Mouse (Mus musculus): Measurements from ENCODE around the gene Acot7. TPM values are rescaled to one million over a fixed set of nuclear protein-coding genes. Genes with fewer than 3 reads are reported as not detected.

The Acot7 gene
- polyA plus RNA-seq, 1 experiment from 2014 or later: 77.0 TPM

GRCm38 (mm10) chr4:152312186-152312585 lies 134.3 kb downstream of the Acot7 start:
- Histone ChIP-seq H3K9ac (no peak overlapping the region), H3K27ac (replicated peaks) (no peak overlapping the region), H3K4me2 (replicated peaks) (peak overlapping the region; percentile 62; the same call in 1 of the 2 replicates), H3K4me1 (peaks cover 33% of the 10 kb centered on the region), H3K9me3 (replicated peaks) (no peaks in the 10 kb centered on the region), H3K27me3 (peaks cover 75% of the 10 kb centered on the region), H3K36me3 (peaks cover 3% of the 10 kb centered on the region; the same call in 1 of the 2 replicates), H3K4me3 (replicated peaks) (no peak overlapping the region; the same call in none of the 2 replicates)
- ATAC-seq (ENCODE audit: insufficient number of reproducible peaks, low FRiP score, low TSS enrichment, low read depth): no peak
- 3% methylated on average over 14 of the region's 14 CpGs for WGBS

- peaks cover 85% of the 10 kb centered on the region for H3K27me3 ChIP-seq
- peak overlapping the region; percentile 37 for H3K4me3 ChIP-seq (replicated peaks)
- H3K4me1 ChIP-seq: peaks cover 34% of the 10 kb centered on the region
- H3K27ac ChIP-seq (replicated peaks): no peak overlapping the region
- no peak overlapping the region; the same call in 1 of the 2 replicates for H3K9ac ChIP-seq
- peak overlapping the region; percentile 62 for H3K4me2 ChIP-seq (replicated peaks)
- under 1% methylated on average over 29 of the region's 29 CpGs for WGBS
- ATAC-seq (ENCODE audit: insufficient number of reproducible peaks, low FRiP score, low TSS enrichment, low read depth): no peak
- H3K9me3 ChIP-seq (replicated peaks): no peaks in the 10 kb centered on the region
- peaks cover 3% of the 10 kb centered on the region; the same call in 1 of the 2 replicates for H3K36me3 ChIP-seq
Observed at GRCm38 (mm10) chr4:152313211-152313632, 135.3 kb downstream of the Acot7 start.

- H3K9me3 ChIP-seq (replicated peaks): no peaks in the 10 kb centered on the region
- H3K4me3 ChIP-seq (replicated peaks): no peak overlapping the region; the same call in 1 of the 2 replicates
- peaks cover 2% of the 10 kb centered on the region; the same call in 1 of the 2 replicates for H3K36me3 ChIP-seq
- H3K9ac ChIP-seq: no peak overlapping the region
- no peak for ATAC-seq (ENCODE audit: insufficient number of reproducible peaks, low FRiP score, low TSS enrichment, low read depth)
- peak overlapping the region; percentile 62; the same call in 1 of the 2 replicates for H3K4me2 ChIP-seq (replicated peaks)
- peaks cover 92% of the 10 kb centered on the region for H3K27me3 ChIP-seq
- peaks cover 41% of the 10 kb centered on the region for H3K4me1 ChIP-seq
- H3K27ac ChIP-seq (replicated peaks): no peak overlapping the region
Observed at GRCm38 (mm10) chr4:152313934-152314333, 136.0 kb downstream of the Acot7 start.

GRCm38 (mm10) chr4:152315498-152316213 lies 137.7 kb downstream of the Acot7 start:
- WGBS: 2% methylated on average over 43 of the region's 43 CpGs
- Histone ChIP-seq H3K4me3 (replicated peaks) (peak overlapping the region; percentile 28), H3K27ac (replicated peaks) (no peak overlapping the region), H3K36me3 (no peaks in the 10 kb centered on the region), H3K9me3 (replicated peaks) (no peaks in the 10 kb centered on the region), H3K4me1 (peaks cover 41% of the 10 kb centered on the region), H3K4me2 (replicated peaks) (peak overlapping the region; percentile 45), H3K27me3 (peaks cover 84% of the 10 kb centered on the region), H3K9ac (no peak overlapping the region)
- no peak for ATAC-seq (ENCODE audit: insufficient number of reproducible peaks, low FRiP score, low TSS enrichment, low read depth)

- WGBS: 78% methylated on average over 6 of the region's 6 CpGs
- H3K4me2 ChIP-seq (replicated peaks): no peak overlapping the region
- no peaks in the 10 kb centered on the region for H3K9me3 ChIP-seq (replicated peaks)
Observed at GRCm38 (mm10) chr4:152317631-152318033, 139.7 kb downstream of the Acot7 start.

GRCm38 (mm10) chr4:152318517-152319234 lies 140.7 kb downstream of the Acot7 start, which contains the start of gene Rnf207:
Rnf207 (minus strand) TSS chr4:152318993.
- ATAC-seq (ENCODE audit: insufficient number of reproducible peaks, low FRiP score, low TSS enrichment, low read depth): no peak
- 2% methylated on average over 26 of the region's 26 CpGs for WGBS
- Histone ChIP-seq H3K9me3 (replicated peaks) (no peaks in the 10 kb centered on the region), H3K4me3 (replicated peaks) (peak within 1 kb of the TSS; percentile 18; the same call in 1 of the 2 replicates), H3K27ac (replicated peaks) (no peak within 1 kb of the TSS), H3K27me3 (peaks cover 54% of the 10 kb centered on the region), H3K36me3 (no peaks in the 10 kb centered on the region), H3K9ac (no peak within 1 kb of the TSS), H3K4me1 (peaks cover 22% of the 10 kb centered on the region), H3K4me2 (replicated peaks) (peak within 1 kb of the TSS; percentile 40)

More at GRCm38 (mm10) chr4:152317631-152318033, 139.7 kb downstream of the Acot7 start:
- H3K27me3 ChIP-seq: peaks cover 64% of the 10 kb centered on the region
- no peak overlapping the region for H3K4me3 ChIP-seq (replicated peaks)
- H3K27ac ChIP-seq (replicated peaks): no peak overlapping the region
- no peaks in the 10 kb centered on the region for H3K36me3 ChIP-seq
- peaks cover 33% of the 10 kb centered on the region for H3K4me1 ChIP-seq
- ATAC-seq (ENCODE audit: insufficient number of reproducible peaks, low FRiP score, low TSS enrichment, low read depth): no peak
- no peak overlapping the region for H3K9ac ChIP-seq

Other genes starting within 250 kb of the Acot7 start
- 57.8 and 61.5 TPM in 2 replicates for gene Dnajc11, start 244.4 kb upstream of the Acot7 start, polyA plus RNA-seq (2015; fragmentation: Nextera tagmentation; extraction: Ambion mirVana)
- gene Thap3, start 189.1 kb upstream of the Acot7 start, polyA plus RNA-seq (2015; fragmentation: Nextera tagmentation; extraction: Ambion mirVana): 53.8 and 60.4 TPM in 2 replicates
- gene Phf13, start 181.9 kb upstream of the Acot7 start, polyA plus RNA-seq (2015; fragmentation: Nextera tagmentation; extraction: Ambion mirVana): 34.6 and 35.1 TPM in 2 replicates
- gene Klhl21, start 169.3 kb upstream of the Acot7 start, polyA plus RNA-seq (2015; fragmentation: Nextera tagmentation; extraction: Ambion mirVana): 18.8 TPM in 2 replicates
- gene Zbtb48, start 150.5 kb upstream of the Acot7 start, polyA plus RNA-seq (2015; fragmentation: Nextera tagmentation; extraction: Ambion mirVana): 20.6 TPM in 2 replicates
- 1.2 TPM in 2 replicates for gene Tas1r1, start 139.6 kb upstream of the Acot7 start, polyA plus RNA-seq (2015; fragmentation: Nextera tagmentation; extraction: Ambion mirVana)
- 31.0 and 32.4 TPM in 2 replicates for gene Nol9, start 138.8 kb upstream of the Acot7 start, polyA plus RNA-seq (2015; fragmentation: Nextera tagmentation; extraction: Ambion mirVana)
- 20.8 and 21.3 TPM in 2 replicates for gene Plekhg5, start 105.6 kb upstream of the Acot7 start, polyA plus RNA-seq (2015; fragmentation: Nextera tagmentation; extraction: Ambion mirVana)
- 1.5 and 2.0 TPM in 2 replicates for gene Tnfrsf25, start 62.2 kb upstream of the Acot7 start, polyA plus RNA-seq (2015; fragmentation: Nextera tagmentation; extraction: Ambion mirVana)
- gene Espn, start 25.8 kb upstream of the Acot7 start, polyA plus RNA-seq (2015; fragmentation: Nextera tagmentation; extraction: Ambion mirVana): 7.5 TPM in 2 replicates
- gene Hes2, start 19.3 kb upstream of the Acot7 start, polyA plus RNA-seq (2015; fragmentation: Nextera tagmentation; extraction: Ambion mirVana): 1.6 and 1.9 TPM in 2 replicates
- 29.0 and 35.7 TPM in 2 replicates for gene Gpr153, start 96.1 kb downstream of the Acot7 start, polyA plus RNA-seq (2015; fragmentation: Nextera tagmentation; extraction: Ambion mirVana)
- gene Hes3, start 113.5 kb downstream of the Acot7 start, polyA plus RNA-seq (2015; fragmentation: Nextera tagmentation; extraction: Ambion mirVana): not detected in 2 replicates
- gene Icmt, start 119.1 kb downstream of the Acot7 start, polyA plus RNA-seq (2015; fragmentation: Nextera tagmentation; extraction: Ambion mirVana): 23.5 and 26.7 TPM in 2 replicates
- gene Rnf207, start 140.9 kb downstream of the Acot7 start, polyA plus RNA-seq (2015; fragmentation: Nextera tagmentation; extraction: Ambion mirVana): 0.23 and 0.72 TPM in 2 replicates
- 342 and 365 TPM in 2 replicates for gene Rpl22, start 147.6 kb downstream of the Acot7 start, polyA plus RNA-seq (2015; fragmentation: Nextera tagmentation; extraction: Ambion mirVana)
- 0.76 and 1.2 TPM in 2 replicates for gene Chd5, start 160.5 kb downstream of the Acot7 start, polyA plus RNA-seq (2015; fragmentation: Nextera tagmentation; extraction: Ambion mirVana)